Mouse (Mus musculus) lung, postnatal 0 days (tissue): ENCODE results near the gene Hist1h4b.

ENCODE experiments used
- CTCF ChIP-seq: IDR thresholded peaks from 2 replicates; pipeline ENCODE4 v1.5.1; 2016; ENCODE audit warnings: antibody characterized with exemption, mild to moderate bottlenecking
- EP300 ChIP-seq: IDR thresholded peaks from 2 replicates; pipeline ENCODE4 v1.6.1; 2016; ENCODE audit warnings: antibody characterized with exemption, mild to moderate bottlenecking, control low read depth

DNA sequence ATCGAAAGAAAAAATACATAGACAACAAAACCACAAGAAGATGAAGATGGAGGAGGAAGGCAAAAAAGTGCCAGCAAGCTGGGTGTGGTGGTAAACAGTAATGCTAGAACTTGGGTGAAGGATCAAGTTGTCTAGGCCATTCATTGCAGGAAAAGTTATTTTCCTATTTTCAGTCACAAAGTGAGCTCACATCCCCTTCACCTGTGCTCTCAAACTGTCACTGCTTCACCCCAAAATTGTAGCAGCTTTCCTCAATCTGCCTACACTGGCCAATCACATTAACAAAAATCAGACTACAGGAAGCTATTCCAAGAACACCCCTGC is 3.1 kb downstream of the Hist1h4b start:
- TF ChIP-seq CTCF: no peak
- TF ChIP-seq EP300: no peak
